Mouse (Mus musculus) kidney, postnatal 14 days (tissue): Measurements from ENCODE around the gene Nat8l.
"Not testable (repeated sequence)": the region's sequence is repeated elsewhere in the genome, so short reads cannot be mapped to it uniquely, and the experiment has no call there.

Source experiments
- DNase-seq: peaks from one replicate; pipeline ENCODE4 v3.0.0; 2022; ENCODE audit warnings: mixed read lengths

Nat8l gene

DNA sequence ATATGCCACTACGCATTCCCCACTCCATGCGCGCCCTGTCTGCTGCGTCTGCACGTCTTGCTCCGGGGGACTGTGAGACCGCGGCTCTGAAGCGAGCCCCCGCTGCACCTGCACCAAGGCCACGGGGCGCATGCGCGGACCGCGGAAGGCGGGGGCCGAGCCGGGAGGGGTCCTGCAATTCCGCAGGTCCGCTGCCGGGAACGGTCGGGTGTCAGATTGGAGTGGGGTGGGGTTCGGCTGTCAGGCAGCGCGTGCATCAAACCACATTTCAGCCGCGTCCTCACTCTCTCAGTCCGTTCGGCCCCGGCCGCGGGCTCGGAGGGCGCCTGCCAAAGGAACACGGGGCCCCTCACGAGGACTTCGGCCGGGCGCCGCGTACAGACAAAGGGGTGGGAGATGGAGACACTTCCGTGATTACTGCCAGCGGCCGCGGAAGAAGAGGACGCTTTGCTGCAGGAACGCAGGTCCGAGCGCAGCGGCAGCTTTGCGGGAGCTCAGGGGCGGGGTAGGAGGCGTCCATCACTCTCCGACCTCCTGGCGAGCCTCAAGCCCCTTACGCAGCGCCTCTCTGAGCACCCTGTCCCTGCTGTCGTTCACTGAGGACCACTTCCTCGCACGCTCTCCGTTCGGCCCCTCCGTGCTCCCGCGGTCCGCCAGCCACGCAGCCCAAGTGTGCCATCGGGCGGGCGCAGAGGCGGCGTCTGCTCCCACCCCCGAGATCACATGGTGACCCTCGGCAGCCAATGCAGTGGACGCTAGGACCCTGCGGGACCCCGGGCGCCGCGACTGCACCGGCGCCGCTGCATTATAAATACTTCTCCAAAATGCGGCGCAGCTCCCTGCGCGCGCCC is at the start of gene Nat8l:
TSS of gene Nat8l (plus strand) at position 142 of the 851 bp plus-strand sequence.
- DNase-seq = peak; percentile 35

GRCm38 (mm10) chr5:33947035-33947434 is 48.7 kb upstream of the Nat8l start:
- not testable (repeated sequence) for DNase-seq

GRCm38 (mm10) chr5:33948314-33948713 is 47.5 kb upstream of the Nat8l start:
- no peak for DNase-seq

- no peak for DNase-seq
Observed at GRCm38 (mm10) chr5:33953471-33954185, 42.2 kb upstream of the Nat8l start.

DNA sequence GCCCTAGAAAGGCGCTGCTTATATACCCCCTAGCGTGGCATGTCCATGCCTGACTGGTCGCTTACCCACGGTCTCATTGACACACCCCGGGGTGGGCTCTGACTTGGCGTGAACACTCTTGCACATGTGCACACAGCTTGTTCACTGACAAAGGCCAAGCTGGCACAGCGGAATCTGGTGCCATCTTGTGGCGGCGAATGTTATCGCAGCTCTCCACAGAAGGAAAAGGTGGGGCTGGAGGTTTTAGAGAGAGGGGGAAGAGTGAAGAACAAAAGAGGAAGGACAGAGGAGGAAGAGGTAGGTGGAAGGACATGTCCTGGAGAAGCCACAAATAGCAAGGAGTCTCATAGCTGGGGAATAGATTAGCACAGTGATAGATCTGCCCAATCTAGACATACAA is 41.4 kb upstream of the Nat8l start:
- DNase-seq = peak; percentile 70

DNA sequence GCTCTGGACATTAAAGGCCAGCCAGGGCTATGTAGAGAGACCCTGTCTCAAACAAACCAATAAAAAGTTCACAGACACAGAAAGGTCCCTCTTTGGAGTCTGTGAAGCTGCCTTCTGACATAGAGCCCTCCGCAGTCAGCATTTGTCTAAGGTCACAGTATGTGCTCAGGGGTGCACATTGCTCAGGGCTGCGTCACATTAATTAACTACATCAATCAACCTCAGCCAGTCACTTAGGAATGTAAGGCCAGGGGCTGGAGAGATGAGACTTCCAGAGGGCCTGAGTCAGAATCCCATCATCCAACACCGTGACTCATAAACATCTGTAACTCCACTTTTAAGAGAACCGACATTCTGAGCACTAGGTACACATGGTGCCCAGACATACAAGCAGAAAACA is 39.9 kb upstream of the Nat8l start:
- DNase-seq = no peak

GRCm38 (mm10) chr5:33959382-33959781 is 36.4 kb upstream of the Nat8l start:
- no peak for DNase-seq

- no peak for DNase-seq
Observed at GRCm38 (mm10) chr5:33974736-33975135, 21.0 kb upstream of the Nat8l start.

- DNase-seq = no peak
Observed at GRCm38 (mm10) chr5:33976267-33976666, 19.5 kb upstream of the Nat8l start.

- no peak for DNase-seq
Observed at GRCm38 (mm10) chr5:33982731-33983259, 13.0 kb upstream of the Nat8l start.

- peak; percentile 87 for DNase-seq
Observed at GRCm38 (mm10) chr5:33983309-33984121, 12.3 kb upstream of the Nat8l start, which contains the start of gene Gm1673. Gene Gm1673 (plus strand): TSS chr5:33983433.

- DNase-seq = peak; percentile 26
Observed at GRCm38 (mm10) chr5:33994671-33995625, 836 bp upstream of the Nat8l start.

GRCm38 (mm10) chr5:33996694-33997045 is 886 bp downstream of the Nat8l start:
- DNase-seq = no peak

DNA sequence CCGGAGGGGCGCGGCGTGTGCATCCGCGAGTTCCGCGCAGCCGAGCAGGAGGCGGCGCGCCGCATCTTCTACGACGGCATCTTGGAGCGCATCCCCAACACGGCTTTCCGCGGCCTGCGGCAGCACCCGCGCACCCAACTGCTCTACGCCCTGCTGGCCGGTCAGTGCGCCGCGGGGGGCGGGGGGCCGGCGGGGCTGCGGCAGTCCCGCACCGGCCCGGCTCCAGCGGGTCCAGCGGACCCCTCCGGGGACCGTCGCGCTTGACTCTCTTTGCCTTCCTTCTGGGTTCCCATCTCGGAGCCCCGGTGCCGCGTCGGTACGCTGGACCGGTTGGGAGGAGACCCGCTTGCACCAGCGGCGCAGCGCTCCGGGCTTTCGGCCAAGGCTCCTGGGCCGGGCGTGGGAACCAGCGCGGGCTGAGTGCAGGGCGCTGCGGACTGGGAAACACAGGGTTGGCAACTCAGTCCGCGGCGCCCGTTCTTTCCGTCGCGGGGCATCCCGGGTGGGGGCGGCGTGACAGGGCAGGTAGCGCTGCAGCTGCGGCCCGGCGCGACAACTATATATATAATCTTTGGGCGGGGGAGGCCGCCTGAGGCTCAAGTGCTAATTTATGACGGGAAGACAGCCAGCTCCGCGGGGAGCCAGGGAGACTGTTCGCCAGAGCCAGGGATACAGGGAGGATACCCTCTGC is 1.4 kb downstream of the Nat8l start:
- peak; percentile 69 for DNase-seq

- DNase-seq = no peak
Observed at GRCm38 (mm10) chr5:33997829-33998504, 2.2 kb downstream of the Nat8l start.

DNA sequence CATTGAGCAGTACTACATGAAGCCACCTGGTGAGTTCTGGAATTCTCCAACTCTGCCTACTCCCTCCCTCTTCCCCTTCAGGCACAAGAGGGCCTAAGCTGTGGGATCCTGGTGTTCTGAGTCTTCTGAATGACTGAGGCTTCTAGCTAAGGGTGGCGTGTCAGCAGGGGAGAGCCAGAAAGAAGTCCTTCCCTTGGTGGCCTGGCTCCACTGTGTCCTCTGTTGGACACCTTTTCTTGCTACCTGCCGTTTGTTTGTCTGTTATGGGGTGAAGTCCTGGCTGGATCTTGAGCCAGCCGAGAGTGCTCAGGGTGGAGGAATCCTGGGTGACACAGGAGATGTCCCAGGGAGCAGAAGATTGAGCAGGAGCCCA is 2.7 kb downstream of the Nat8l start:
- DNase-seq = no peak

- peak; percentile 28 for DNase-seq
Observed at GRCm38 (mm10) chr5:33999466-34000090, 3.8 kb downstream of the Nat8l start.

DNA sequence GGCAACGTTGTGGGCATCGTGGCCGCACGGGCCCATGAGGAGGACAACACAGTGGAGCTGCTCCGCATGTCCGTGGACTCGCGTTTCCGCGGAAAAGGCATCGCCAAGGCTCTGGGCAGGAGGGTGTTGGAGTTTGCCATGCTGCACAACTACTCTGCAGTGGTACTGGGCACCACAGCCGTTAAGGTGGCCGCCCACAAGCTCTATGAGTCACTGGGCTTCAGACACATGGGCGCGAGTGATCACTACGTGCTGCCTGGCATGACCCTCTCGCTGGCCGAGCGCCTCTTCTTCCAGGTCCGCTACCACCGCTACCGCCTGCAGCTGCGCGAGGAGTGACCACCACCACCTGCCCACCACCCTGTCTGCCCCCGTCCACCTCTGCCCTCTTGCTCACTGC is 5.0 kb downstream of the Nat8l start:
- no peak for DNase-seq

GRCm38 (mm10) chr5:34001401-34001800 is 5.6 kb downstream of the Nat8l start:
- no peak for DNase-seq

DNA sequence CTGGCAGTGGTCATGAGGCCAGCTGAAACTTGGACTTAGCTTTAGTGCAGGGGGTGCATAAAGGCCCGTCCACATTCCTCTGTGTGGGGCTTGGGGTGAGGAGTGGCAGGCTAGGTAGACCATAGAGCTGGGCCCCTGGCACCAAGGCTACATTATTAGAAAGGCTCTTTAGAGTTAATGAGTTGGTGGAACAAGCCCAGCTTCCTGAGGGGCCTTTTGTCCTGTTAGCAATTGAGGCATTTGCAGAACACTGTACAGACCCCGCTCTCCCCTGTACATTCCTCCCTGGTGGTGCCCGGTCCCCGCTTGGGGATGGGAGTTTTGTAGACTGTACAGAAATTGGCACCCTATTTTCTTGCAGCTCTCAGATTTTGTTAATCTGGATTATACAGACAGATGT is 6.9 kb downstream of the Nat8l start:
- no peak for DNase-seq
